Mouse (Mus musculus) A20 (cell line): ENCODE measurements around the gene H2-D1.

Source experiments
- DNase-seq: peaks from one replicate; pipeline ENCODE4 v3.0.0-alpha.2; 2011; ENCODE audit warnings: low read depth, low spot score

H2-D1 gene

GRCm38 (mm10) chr17:35257378-35257777 lies 5.2 kb upstream of the H2-D1 start:
- no peak for DNase-seq

GRCm38 (mm10) chr17:35257824-35258491 lies 4.6 kb upstream of the H2-D1 start:
- DNase-seq: peak; percentile 99

GRCm38 (mm10) chr17:35258492-35259478 lies 3.7 kb upstream of the H2-D1 start:
- peak; percentile 99 for DNase-seq

- DNase-seq: no peak
Observed at GRCm38 (mm10) chr17:35259621-35260020, 2.9 kb upstream of the H2-D1 start.

GRCm38 (mm10) chr17:35261651-35262050 lies 879 bp upstream of the H2-D1 start:
- peak; percentile 16 for DNase-seq

GRCm38 (mm10) chr17:35263523-35263883 lies 973 bp downstream of the H2-D1 start:
- peak; percentile 49 for DNase-seq

- DNase-seq: no peak
Observed at GRCm38 (mm10) chr17:35267399-35268086, 5.0 kb downstream of the H2-D1 start.

GRCm38 (mm10) chr17:35269653-35270347 lies 7.3 kb downstream of the H2-D1 start:
- DNase-seq: peak; percentile 77

GRCm38 (mm10) chr17:35272249-35272648 lies 9.7 kb downstream of the H2-D1 start:
- DNase-seq: no peak

GRCm38 (mm10) chr17:35274770-35275169 lies 12.2 kb downstream of the H2-D1 start:
- DNase-seq: peak; percentile 87

GRCm38 (mm10) chr17:35276304-35276864 lies 13.9 kb downstream of the H2-D1 start:
- DNase-seq: no peak

- no peak for DNase-seq
Observed at GRCm38 (mm10) chr17:35278049-35278448, 15.5 kb downstream of the H2-D1 start.

GRCm38 (mm10) chr17:35278957-35279688 lies 16.6 kb downstream of the H2-D1 start:
- peak; percentile 83 for DNase-seq

GRCm38 (mm10) chr17:35280276-35280675 lies 17.7 kb downstream of the H2-D1 start:
- no peak for DNase-seq

- no peak for DNase-seq
Observed at GRCm38 (mm10) chr17:35285431-35285830, 22.9 kb downstream of the H2-D1 start.

- DNase-seq: peak; percentile 70
Observed at GRCm38 (mm10) chr17:35295796-35296195, 33.3 kb downstream of the H2-D1 start.

GRCm38 (mm10) chr17:35300261-35300945 lies 37.9 kb downstream of the H2-D1 start:
- peak; percentile 53 for DNase-seq

GRCm38 (mm10) chr17:35301645-35302258 lies 39.2 kb downstream of the H2-D1 start:
- peak; percentile 95 for DNase-seq

- DNase-seq: no peak
Observed at GRCm38 (mm10) chr17:35303271-35303670, 40.7 kb downstream of the H2-D1 start.
